Mouse (Mus musculus) liver, embryonic 15.5 days (tissue): Measurements from ENCODE around the gene Hspg2. TPM values are rescaled to one million over a fixed set of nuclear protein-coding genes. Genes with fewer than 3 reads are reported as not detected.
"Not testable (repeated sequence)": the region's sequence is repeated elsewhere in the genome, so short reads cannot be mapped to it uniquely, and the experiment has no call there.

Source experiments
- ATAC-seq: fragments of 200-750 bp; cut with Nextera tagmentation; 2 replicates; pipeline ENCODE4 v1.8.0; 2017; ENCODE audit warnings: moderate number of reproducible peaks, mild to moderate bottlenecking, moderate library complexity; ENCODE audit not compliant: insufficient read depth
- H3K27ac ChIP-seq: fragments of 300-500 bp; sonication (generic); replicated peaks from 2 replicates; pipeline ENCODE4 v1.5.1; 2015; ENCODE audit warnings: mild to moderate bottlenecking, inconsistent platforms
- H3K27me3 ChIP-seq: fragments of 300-500 bp; sonication (generic); 2 replicates; pipeline ENCODE4 v1.6.1; 2015; ENCODE audit warnings: mild to moderate bottlenecking, inconsistent platforms
- H3K36me3 ChIP-seq: fragments of 300-500 bp; sonication (generic); replicated peaks from 2 replicates; pipeline ENCODE4 v1.6.1; 2015; ENCODE audit warnings: moderate library complexity, mild to moderate bottlenecking, inconsistent platforms
- H3K4me1 ChIP-seq: fragments of 300-500 bp; sonication (generic); replicated peaks from 2 replicates; pipeline ENCODE4 v1.6.1; 2015; ENCODE audit warnings: inconsistent platforms
- H3K4me2 ChIP-seq: fragments of 300-500 bp; sonication (generic); 2 replicates; pipeline ENCODE4 v1.6.1; 2015; ENCODE audit warnings: moderate library complexity, mild to moderate bottlenecking, inconsistent platforms
- H3K4me3 ChIP-seq: fragments of 300-500 bp; sonication (generic); replicated peaks from 2 replicates; pipeline ENCODE4 v1.5.1; 2015; ENCODE audit warnings: mild to moderate bottlenecking, inconsistent platforms
- H3K9ac ChIP-seq: fragments of 300-500 bp; sonication (generic); 2 replicates; pipeline ENCODE4 v1.6.1; 2015; ENCODE audit warnings: moderate library complexity, mild to moderate bottlenecking, inconsistent platforms
- H3K9me3 ChIP-seq: fragments of 300-500 bp; sonication (generic); replicated peaks from 2 replicates; pipeline ENCODE4 v1.6.1; 2016; ENCODE audit warnings: inconsistent platforms
- WGBS: fragments of 180-500 bp; shearing (Covaris S2); methylation state at CpG from one replicate; pipeline ENCODE4 v1.1.7; 2015; ENCODE audit warnings: mixed read lengths; ENCODE audit not compliant: insufficient replicate concordance; 5-methylcytosine and 5-hydroxymethylcytosine counted together
- polyA plus RNA-seq: library from polyadenylated mRNA; unstranded; fragments of >200 nt; fragmentation: Nextera tagmentation; extraction: Ambion mirVana; gene quantifications from 2 replicates; pipeline ENCODE4 v1.2.1, GENCODE M21; 2015

The Hspg2 gene
- polyA plus RNA-seq, 1 experiment from 2014 or later, result 3.9 TPM

- no peak overlapping the region for H3K4me3 ChIP-seq
- H3K27ac ChIP-seq, result no peak overlapping the region
- H3K9me3 ChIP-seq, result no peaks in the 10 kb centered on the region
- WGBS, result 72% methylated on average over 2 of the region's 2 CpGs
- no peak overlapping the region for H3K9ac ChIP-seq
- H3K4me2 ChIP-seq, result no peak overlapping the region
- H3K36me3 ChIP-seq, result no peaks in the 10 kb centered on the region
- no peak for ATAC-seq
- 0 out of 2 replicates have a peak, but pooled peaks cover 5% of the 10 kb centered on the region for H3K4me1 ChIP-seq
- H3K27me3 ChIP-seq, result peaks cover 32% of the 10 kb centered on the region
Observed at GRCm38 (mm10) chr4:137580299-137580698, 111.7 kb downstream of the Hspg2 start.

- Histone ChIP-seq H3K4me2 (no peak overlapping the region), H3K4me3 (no peak overlapping the region), H3K9ac (no peak overlapping the region), H3K4me1 (0 out of 2 replicates have a peak, but pooled peaks cover 5% of the 10 kb centered on the region), H3K36me3 (no peaks in the 10 kb centered on the region), H3K9me3 (no peaks in the 10 kb centered on the region), H3K27me3 (peaks cover 29% of the 10 kb centered on the region), H3K27ac (no peak overlapping the region)
- ATAC-seq, result no peak
- 45% methylated on average over 3 of the region's 3 CpGs for WGBS
Observed at GRCm38 (mm10) chr4:137581815-137582214, 113.2 kb downstream of the Hspg2 start.

GRCm38 (mm10) chr4:137589095-137589494 is 120.5 kb downstream of the Hspg2 start:
- H3K36me3 ChIP-seq, ATAC-seq, H3K9ac ChIP-seq, H3K27ac ChIP-seq, H3K27me3 ChIP-seq, H3K9me3 ChIP-seq, H3K4me2 ChIP-seq, H3K4me1 ChIP-seq, H3K4me3 ChIP-seq: not testable (repeated sequence)
- WGBS, result 83% methylated on average over 2 of the region's 3 CpGs

GRCm38 (mm10) chr4:137589586-137589985 is 121.0 kb downstream of the Hspg2 start:
- Histone ChIP-seq H3K27ac (no peak overlapping the region), H3K9ac (no peak overlapping the region), H3K4me2 (no peak overlapping the region), H3K4me1 (peaks cover 5% of the 10 kb centered on the region; the same call in 1 of the 2 replicates), H3K4me3 (no peak overlapping the region), H3K9me3 (no peaks in the 10 kb centered on the region), H3K36me3 (no peaks in the 10 kb centered on the region), H3K27me3 (no peaks in the 10 kb centered on the region)
- 76% methylated on average over 3 of the region's 3 CpGs for WGBS
- ATAC-seq, result no peak

GRCm38 (mm10) chr4:137590961-137591360 is 122.4 kb downstream of the Hspg2 start:
- WGBS, result 85% methylated on average over 4 of the region's 4 CpGs

GRCm38 (mm10) chr4:137593601-137594495 is 125.3 kb downstream of the Hspg2 start, which contains the start of gene Usp48:
TSS of gene Usp48 (plus strand) at chr4:137593755.
- under 1% methylated on average over 91 of the region's 92 CpGs for WGBS

More at GRCm38 (mm10) chr4:137590961-137591360, 122.4 kb downstream of the Hspg2 start:
- Histone ChIP-seq H3K27ac (no peak overlapping the region), H3K36me3 (no peaks in the 10 kb centered on the region), H3K27me3 (no peaks in the 10 kb centered on the region), H3K4me3 (no peak overlapping the region), H3K9me3 (no peaks in the 10 kb centered on the region), H3K4me1 (peaks cover 16% of the 10 kb centered on the region), H3K9ac (no peak overlapping the region), H3K4me2 (no peak overlapping the region)
- no peak for ATAC-seq

GRCm38 (mm10) chr4:137594496-137595270 is 126.1 kb downstream of the Hspg2 start:
- H3K4me1 ChIP-seq, result peaks cover 51% of the 10 kb centered on the region
- ATAC-seq, result peak; percentile 41
- 1% methylated on average over 40 of the region's 40 CpGs for WGBS

More at GRCm38 (mm10) chr4:137593601-137594495, 125.3 kb downstream of the Hspg2 start, which contains the start of gene Usp48:
- peak within 1 kb of the TSS; percentile 84 for H3K9ac ChIP-seq
- H3K4me2 ChIP-seq, result peak within 1 kb of the TSS; percentile 81
- no peaks in the 10 kb centered on the region for H3K9me3 ChIP-seq
- peaks cover 43% of the 10 kb centered on the region for H3K4me1 ChIP-seq
- H3K27me3 ChIP-seq, result no peaks in the 10 kb centered on the region
- peak within 1 kb of the TSS; percentile 90 for H3K4me3 ChIP-seq
- 0 out of 2 replicates have a peak, but pooled peaks cover 8% of the 10 kb centered on the region for H3K36me3 ChIP-seq
- ATAC-seq, result peak; percentile 92
- H3K27ac ChIP-seq, result peak within 1 kb of the TSS; percentile 100

GRCm38 (mm10) chr4:137597098-137597630 is 128.6 kb downstream of the Hspg2 start:
- H3K9ac ChIP-seq, result no peak overlapping the region
- H3K4me2 ChIP-seq, result 0 out of 2 replicates have a peak overlapping the region, but pooled peaks have one; percentile 2
- H3K27ac ChIP-seq, result no peak overlapping the region
- WGBS, result 84% methylated on average over 4 of the region's 4 CpGs
- no peaks in the 10 kb centered on the region for H3K9me3 ChIP-seq
- ATAC-seq, result no peak
- H3K27me3 ChIP-seq, result no peaks in the 10 kb centered on the region
- peaks cover 71% of the 10 kb centered on the region for H3K4me1 ChIP-seq
- H3K36me3 ChIP-seq, result peaks cover 8% of the 10 kb centered on the region; the same call in 1 of the 2 replicates
- no peak overlapping the region for H3K4me3 ChIP-seq

More at GRCm38 (mm10) chr4:137594496-137595270, 126.1 kb downstream of the Hspg2 start:
- peak overlapping the region; percentile 81 for H3K4me2 ChIP-seq
- peak overlapping the region; percentile 100 for H3K27ac ChIP-seq
- H3K4me3 ChIP-seq, result peak overlapping the region; percentile 90
- no peaks in the 10 kb centered on the region for H3K27me3 ChIP-seq
- no peaks in the 10 kb centered on the region for H3K9me3 ChIP-seq
- H3K9ac ChIP-seq, result peak overlapping the region; percentile 84
- peaks cover 8% of the 10 kb centered on the region; the same call in 1 of the 2 replicates for H3K36me3 ChIP-seq

GRCm38 (mm10) chr4:137598577-137598976 is 130.0 kb downstream of the Hspg2 start:
- WGBS, result 70% methylated on average over 5 of the region's 5 CpGs
- peaks cover 79% of the 10 kb centered on the region for H3K4me1 ChIP-seq
- 0 out of 2 replicates have a peak overlapping the region, but pooled peaks have one; percentile 16 for H3K9ac ChIP-seq

GRCm38 (mm10) chr4:137603449-137604171 is 135.0 kb downstream of the Hspg2 start:
- H3K27ac ChIP-seq, result no peak overlapping the region; the same call in 1 of the 2 replicates
- ATAC-seq, result peak; percentile 27; the same call in 1 of the 2 replicates
- H3K4me1 ChIP-seq, result peaks cover 48% of the 10 kb centered on the region
- H3K4me2 ChIP-seq, result peak overlapping the region; percentile 11; the same call in 1 of the 2 replicates
- no peaks in the 10 kb centered on the region for H3K27me3 ChIP-seq
- H3K36me3 ChIP-seq, result peaks cover 44% of the 10 kb centered on the region
- H3K9me3 ChIP-seq, result no peaks in the 10 kb centered on the region
- H3K4me3 ChIP-seq, result no peak overlapping the region
- WGBS, result 25% methylated on average over 11 of the region's 11 CpGs
- peak overlapping the region; percentile 7; the same call in 1 of the 2 replicates for H3K9ac ChIP-seq

More at GRCm38 (mm10) chr4:137598577-137598976, 130.0 kb downstream of the Hspg2 start:
- no peak overlapping the region for H3K4me3 ChIP-seq
- peaks cover 8% of the 10 kb centered on the region; the same call in 1 of the 2 replicates for H3K36me3 ChIP-seq
- no peak for ATAC-seq
- H3K4me2 ChIP-seq, result peak overlapping the region; percentile 32; the same call in 1 of the 2 replicates
- no peak overlapping the region; the same call in 1 of the 2 replicates for H3K27ac ChIP-seq
- no peaks in the 10 kb centered on the region for H3K27me3 ChIP-seq
- no peaks in the 10 kb centered on the region for H3K9me3 ChIP-seq
